Mouse (Mus musculus) kidney, adult 9 months (tissue): ENCODE measurements around the gene Gm43638.
"Not testable (repeated sequence)": the region's sequence is repeated elsewhere in the genome, so short reads cannot be mapped to it uniquely, and the experiment has no call there.

Source experiments
- DNase-seq: peaks from one replicate; pipeline ENCODE4 v3.0.0; 2022

Gm43638 gene

DNA sequence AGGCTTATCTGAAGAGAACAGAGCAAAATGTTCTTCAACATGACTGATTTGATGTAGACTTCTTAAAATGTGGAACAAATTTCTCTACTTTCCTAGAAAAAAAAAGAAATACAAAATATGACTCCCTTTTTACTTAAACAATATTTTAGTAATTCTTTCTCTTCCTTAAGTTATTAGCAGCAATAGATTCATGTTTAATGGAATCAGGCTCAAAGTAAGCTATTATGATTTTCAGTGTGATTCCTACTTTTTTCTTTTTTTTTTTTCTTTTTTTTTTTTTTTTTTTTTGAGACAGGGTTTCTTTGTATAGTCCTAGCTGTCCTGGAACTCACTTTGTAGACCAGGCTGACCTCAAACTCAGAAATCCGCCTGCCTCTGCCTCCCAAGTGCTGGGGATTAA lies at the start of gene Gm43638:
TSS of gene Gm43638 (minus strand) at position 101 of the 400 bp plus-strand sequence.
- not testable (repeated sequence) for DNase-seq

GRCm38 (mm10) chr5:87535994-87536644 lies 49.5 kb upstream of the Gm43638 start:
- DNase-seq = peak; percentile 91

DNA sequence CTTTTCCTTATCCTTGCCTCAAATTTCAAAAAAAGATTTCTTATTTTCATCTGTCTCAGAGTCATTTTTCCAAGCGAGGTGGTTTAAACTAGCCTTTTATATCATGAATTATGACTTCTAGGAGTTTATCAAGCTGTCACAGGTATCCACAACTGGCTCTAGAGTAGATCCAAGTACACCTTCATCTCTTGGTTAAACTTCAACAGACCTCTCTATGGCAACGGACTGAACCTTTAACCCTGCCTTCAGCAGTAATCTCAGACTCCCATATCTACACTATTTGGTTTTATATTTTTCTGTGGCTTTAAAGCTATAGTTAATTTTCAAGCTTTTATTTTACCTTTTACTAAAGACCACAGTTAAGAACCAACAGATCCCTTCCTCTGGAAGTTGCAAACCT lies 45.7 kb upstream of the Gm43638 start:
- DNase-seq = peak; percentile 83

GRCm38 (mm10) chr5:87523561-87523960 lies 37.0 kb upstream of the Gm43638 start:
- DNase-seq = peak; percentile 65

DNA sequence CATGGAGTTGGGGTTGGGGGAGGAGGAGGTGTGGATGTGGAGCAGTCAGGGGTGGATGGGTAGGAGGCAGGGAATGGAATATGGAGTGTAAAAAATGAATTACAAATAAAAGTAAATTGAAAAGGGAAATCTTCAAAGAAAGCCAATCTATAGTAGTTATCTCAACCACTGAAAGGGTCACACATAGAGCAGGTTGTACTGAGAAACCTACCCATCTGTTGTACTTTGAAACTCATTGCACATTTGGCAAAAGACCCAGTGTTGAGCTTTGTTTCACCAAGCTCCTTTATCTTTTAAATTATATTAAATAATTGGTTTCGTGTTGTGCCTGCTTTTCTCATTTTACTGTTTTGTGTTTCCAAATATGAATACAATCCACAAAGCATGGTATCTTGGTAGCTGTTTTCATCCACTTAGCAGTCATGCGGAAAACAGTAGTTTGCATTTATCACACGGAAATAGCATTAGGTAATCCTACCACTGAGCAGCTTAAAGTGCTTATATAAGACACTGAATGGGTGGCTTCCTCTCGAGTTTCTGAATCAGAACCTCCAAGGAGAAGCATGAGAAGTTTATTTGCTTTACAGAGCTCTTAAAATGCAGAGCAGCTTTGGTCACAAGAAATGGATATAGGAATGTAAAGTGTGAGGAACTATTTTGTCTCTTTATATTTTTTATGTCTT lies 19.3 kb upstream of the Gm43638 start:
- DNase-seq = peak; percentile 11

DNA sequence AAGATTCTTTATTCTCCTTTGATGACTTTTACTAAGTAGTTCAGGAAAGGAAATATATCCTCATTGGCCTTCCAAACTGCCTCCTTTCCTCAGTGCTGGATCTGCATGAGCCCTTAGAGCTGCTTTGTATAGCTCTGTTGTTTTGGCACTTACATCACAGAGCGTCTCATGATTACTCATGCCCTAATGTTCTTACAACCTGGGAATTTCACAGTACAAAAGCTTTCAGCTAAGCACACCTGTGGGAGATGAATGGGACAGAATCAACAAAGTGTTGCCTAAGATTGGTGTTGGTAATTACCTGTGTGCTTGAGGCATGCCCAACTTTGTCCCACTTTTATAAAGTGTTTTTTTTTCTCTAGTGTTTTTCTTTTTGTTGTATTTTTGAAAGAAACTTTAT lies 16.1 kb upstream of the Gm43638 start:
- no peak for DNase-seq

DNA sequence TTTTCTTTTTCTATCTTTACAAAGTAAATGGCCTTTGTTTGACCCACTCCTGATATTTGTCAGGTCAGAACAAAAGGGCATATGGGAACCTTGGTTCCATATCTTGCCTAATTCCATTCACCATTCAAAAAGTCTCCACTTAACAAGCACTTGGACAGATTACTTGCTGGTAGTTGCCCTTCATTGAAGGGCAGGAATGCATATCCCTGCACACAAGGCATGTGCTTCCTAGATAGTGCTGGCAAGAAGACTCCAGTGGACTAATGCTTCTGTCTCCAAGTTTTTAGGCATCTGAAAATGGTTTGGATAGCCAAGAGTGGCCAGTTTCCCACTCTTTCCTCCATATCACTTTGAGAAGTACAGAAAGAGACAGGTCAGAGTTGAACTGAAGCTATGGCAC lies 12.7 kb upstream of the Gm43638 start:
- peak; percentile 14 for DNase-seq

- DNase-seq = peak; percentile 40
Measured at GRCm38 (mm10) chr5:87498936-87499335, 12.3 kb upstream of the Gm43638 start.

- DNase-seq = no peak
Measured at GRCm38 (mm10) chr5:87490771-87491170, 4.2 kb upstream of the Gm43638 start, which contains the start of gene Ugt2a1. Gene Ugt2a1, minus strand, starts transcription at chr5:87490871.

DNA sequence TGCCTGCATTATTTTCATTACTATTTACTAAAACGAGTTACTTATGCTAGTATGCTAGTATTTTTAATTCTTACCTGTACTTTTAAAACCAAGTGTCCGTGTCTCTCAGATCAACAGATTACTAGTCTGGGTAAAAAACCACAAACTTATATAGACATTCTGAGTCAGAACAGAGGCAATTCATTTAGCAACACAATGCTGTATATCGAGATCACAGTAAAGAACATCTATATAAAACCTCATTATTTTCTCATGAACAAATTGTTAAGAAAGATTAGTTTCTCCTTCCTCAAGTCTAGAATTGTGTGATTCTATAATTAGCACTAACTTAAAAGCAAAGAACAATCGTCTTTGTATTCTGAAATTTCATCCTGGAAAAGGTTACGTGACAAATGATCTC lies 4.4 kb downstream of the Gm43638 start, which contains the start of gene Ugt2a2:
TSS of gene Ugt2a2 (minus strand) at position 101 of the 400 bp plus-strand sequence.
- no peak for DNase-seq

- DNase-seq = no peak
Measured at GRCm38 (mm10) chr5:87458810-87459209, 27.8 kb downstream of the Gm43638 start.

DNA sequence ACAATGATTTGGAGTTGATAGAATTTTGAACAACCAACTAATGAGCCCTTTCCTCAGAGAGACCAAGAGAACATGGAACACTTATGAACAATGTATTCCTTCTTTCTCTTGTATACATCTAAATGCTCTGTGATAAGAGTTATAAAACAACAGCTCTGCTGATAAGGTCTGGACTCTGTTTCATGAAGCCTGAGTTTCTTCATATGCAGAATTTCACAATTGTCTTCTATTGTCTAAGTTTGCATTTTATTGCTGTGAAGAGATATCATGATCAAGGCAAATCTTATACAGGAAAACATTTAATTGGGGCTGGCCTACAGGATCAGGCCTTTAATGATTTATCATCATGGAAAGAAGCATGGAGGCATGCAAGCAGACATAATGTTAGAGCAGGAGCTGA lies 28.9 kb downstream of the Gm43638 start:
- DNase-seq = no peak

- DNase-seq = peak; percentile 83
Measured at GRCm38 (mm10) chr5:87456216-87456850, 30.3 kb downstream of the Gm43638 start.

DNA sequence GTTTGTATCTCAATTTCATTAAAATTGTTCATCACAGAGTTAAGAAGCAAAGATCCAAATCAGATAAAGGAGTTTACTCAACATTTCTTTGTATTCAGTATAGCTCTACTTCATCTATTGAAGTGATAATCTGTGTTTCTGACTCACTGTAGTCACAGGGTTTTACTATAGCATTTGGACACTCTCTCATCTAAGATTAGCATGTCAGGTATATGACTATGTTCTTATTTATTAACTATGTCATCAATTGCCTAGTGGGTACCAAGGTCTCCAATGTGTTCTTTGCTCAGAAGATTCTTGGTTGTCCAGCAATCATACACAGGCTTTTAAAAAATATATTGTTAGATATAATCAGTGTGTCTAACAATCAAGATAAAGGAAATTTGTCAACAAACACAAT lies 31.1 kb downstream of the Gm43638 start:
- DNase-seq = no peak

DNA sequence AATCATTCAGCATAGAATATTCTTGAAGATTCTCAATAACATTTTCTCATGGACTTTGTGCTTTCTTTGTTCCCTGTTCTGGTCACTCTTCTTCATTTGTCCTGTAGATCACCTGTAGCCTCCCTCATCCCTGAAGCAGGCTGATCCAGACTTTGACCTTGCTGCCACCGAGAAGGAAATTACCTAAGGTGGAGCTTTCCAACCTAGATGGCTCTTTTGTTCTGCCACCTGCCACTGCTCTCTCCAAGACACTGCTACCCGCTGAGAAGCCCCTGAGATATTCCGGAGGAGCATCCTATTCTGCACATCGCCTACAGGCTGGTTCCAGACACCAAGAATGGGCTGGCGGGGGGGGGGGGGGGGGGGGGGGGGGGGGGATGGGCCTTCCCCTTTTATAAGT lies 34.1 kb downstream of the Gm43638 start:
- not testable (repeated sequence) for DNase-seq

DNA sequence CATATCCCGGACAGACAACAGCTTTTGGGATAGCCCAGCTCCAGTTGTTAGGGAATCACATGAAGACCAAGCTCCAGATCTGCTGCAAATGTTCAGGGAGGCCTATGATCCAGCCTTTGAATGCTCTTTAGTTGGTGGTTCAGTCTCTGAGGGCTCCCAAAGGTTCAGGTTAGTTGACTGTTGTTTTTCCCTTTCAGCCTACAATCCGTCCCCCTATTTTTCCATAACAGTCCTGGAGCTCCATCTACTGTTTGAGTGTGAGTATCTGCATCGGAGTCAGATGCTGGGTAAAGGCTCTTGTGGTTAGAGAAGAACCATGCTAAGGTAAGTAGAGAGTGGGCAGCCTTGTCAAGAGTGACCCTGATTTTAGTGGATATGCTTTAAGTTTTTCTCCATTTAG lies 50.3 kb downstream of the Gm43638 start:
- peak; percentile 73 for DNase-seq

DNA sequence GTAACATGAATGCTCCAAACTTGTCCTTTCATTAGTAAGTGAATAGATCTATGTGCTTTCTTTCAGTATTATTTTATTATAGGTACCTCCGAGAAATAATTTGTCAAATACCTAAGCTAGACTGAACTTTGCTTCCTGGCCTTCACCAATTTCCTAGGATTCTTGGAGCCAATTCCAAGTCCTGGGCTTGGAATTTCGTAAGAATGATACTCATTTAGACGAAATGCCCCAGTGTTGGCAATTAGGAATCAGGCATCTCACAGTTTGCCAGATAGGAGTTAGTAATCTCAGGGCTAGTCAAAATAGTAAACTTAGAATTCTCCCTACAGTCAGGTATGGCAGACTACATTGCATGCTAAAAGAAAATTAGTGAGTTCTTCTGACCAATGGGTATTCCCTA lies 60.9 kb downstream of the Gm43638 start:
- DNase-seq = peak; percentile 40

GRCm38 (mm10) chr5:87424041-87424440 lies 62.6 kb downstream of the Gm43638 start, which contains the start of gene Ugt2b38:
Gene Ugt2b38, minus strand, starts transcription at chr5:87424203.
- peak; percentile 77 for DNase-seq
